Mouse (Mus musculus) WW6 (cell line): Measurements from ENCODE around the gene Tgtp2.
"Not testable (repeated sequence)": the region's sequence is repeated elsewhere in the genome, so short reads cannot be mapped to it uniquely, and the experiment has no call there.

Source experiments
- DNase-seq: peaks from one replicate; pipeline ENCODE4 v3.0.0-alpha.2; 2013; ENCODE audit warnings: low read depth, low spot score

Tgtp2 gene

GRCm38 (mm10) chr11:49084875-49085274 lies 20.9 kb upstream of the Tgtp2 start:
- no peak for DNase-seq

DNA sequence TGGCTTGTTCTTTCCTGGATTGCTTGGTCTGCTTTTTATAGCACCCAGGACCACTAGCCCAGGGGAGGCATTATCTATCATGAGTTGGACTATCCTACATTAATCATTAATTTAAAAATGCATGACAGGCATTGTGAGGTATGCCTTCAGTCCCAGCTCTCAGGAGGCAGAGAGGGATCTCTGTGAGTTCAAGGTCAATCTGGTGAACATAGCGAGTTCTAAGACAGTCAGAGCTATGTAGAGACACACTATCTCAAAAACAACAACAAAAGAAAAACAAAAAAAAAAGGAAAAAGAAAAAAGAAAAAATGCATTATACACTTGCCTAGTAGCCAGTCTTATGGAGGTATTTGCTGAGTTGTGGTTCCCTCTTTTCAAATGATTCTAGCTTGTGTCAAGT lies 20.4 kb upstream of the Tgtp2 start:
- DNase-seq = no peak

- DNase-seq = no peak
Measured at GRCm38 (mm10) chr11:49083808-49084207, 19.8 kb upstream of the Tgtp2 start.

DNA sequence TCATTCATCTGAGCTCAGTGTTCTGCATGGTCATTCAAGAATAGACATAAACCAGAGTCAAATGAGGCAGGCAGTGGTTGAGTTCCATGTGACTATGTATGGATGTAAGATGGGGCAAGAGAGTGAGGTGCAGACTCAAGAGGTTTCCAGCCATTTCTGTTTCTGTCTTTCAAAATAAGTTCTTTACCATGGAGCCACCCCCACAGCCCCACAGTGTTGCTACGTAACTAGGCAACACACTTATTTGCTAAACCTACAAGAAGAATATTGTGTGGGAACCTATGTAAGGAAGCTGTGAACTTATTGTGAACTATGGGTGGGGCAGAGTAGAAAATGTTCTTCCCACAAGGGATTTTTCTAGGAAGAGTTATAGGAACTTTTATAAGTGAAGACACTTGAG lies 19.1 kb upstream of the Tgtp2 start:
- DNase-seq = no peak

DNA sequence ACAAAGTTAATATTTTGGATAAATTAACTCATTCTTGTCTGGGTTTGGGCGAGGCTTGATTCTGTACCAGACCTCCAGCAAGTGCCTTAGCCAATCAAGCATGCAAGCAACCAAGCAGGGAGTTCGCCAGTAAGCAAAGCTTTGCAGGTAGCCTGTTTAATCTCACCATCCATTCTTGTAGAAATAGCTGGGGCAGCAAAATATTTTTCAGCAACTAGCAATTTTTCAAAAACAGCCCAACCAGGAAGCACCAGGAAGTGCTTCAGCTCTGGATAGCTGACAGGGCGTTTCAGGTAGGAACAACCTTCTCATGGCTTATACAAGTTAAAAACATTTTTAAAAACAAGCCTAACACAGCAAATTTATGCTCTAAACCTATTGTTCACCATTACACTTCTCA lies 17.9 kb upstream of the Tgtp2 start:
- no peak for DNase-seq

DNA sequence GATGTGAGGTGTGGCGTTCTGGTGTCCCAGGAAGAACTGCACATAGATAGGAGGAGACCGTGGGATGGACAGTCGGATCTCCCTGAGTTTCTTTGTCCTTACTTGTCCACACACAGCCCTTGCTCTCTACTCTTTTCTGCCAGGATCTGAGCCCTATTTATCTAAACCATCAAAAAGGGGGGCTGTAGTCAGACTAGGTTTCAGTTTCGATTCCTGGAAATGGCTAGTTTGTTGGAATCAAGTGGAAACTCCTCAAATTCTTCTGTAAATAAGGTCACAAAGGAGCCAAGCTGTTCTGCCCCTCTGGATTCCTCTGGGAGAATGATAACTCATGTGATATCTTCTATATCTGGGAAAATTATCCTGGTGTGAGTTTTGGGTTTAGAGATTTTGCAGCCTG lies 17.4 kb upstream of the Tgtp2 start:
- no peak for DNase-seq

DNA sequence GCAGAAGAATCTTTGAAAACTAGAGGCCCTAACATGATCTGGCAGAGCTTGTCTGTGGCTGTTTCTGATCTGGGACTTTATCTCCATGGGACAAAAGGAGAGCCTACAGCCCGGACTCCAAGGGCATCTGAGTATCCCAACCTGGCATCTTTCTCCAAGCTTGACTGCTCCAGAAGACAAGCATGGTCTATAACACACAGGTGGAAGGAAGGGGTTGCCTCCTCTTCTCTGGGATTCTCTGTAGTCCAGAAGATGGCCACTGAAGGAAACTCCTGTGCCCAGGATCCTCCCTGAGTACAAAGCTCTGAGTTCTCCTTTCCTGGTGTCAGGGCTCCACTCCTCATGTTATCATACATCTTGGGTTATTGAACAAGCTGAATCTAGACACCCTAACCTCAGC lies 16.6 kb upstream of the Tgtp2 start:
- no peak for DNase-seq

- no peak for DNase-seq
Measured at GRCm38 (mm10) chr11:49078719-49079118, 14.7 kb upstream of the Tgtp2 start.

- no peak for DNase-seq
Measured at GRCm38 (mm10) chr11:49077012-49077411, 13.0 kb upstream of the Tgtp2 start.

DNA sequence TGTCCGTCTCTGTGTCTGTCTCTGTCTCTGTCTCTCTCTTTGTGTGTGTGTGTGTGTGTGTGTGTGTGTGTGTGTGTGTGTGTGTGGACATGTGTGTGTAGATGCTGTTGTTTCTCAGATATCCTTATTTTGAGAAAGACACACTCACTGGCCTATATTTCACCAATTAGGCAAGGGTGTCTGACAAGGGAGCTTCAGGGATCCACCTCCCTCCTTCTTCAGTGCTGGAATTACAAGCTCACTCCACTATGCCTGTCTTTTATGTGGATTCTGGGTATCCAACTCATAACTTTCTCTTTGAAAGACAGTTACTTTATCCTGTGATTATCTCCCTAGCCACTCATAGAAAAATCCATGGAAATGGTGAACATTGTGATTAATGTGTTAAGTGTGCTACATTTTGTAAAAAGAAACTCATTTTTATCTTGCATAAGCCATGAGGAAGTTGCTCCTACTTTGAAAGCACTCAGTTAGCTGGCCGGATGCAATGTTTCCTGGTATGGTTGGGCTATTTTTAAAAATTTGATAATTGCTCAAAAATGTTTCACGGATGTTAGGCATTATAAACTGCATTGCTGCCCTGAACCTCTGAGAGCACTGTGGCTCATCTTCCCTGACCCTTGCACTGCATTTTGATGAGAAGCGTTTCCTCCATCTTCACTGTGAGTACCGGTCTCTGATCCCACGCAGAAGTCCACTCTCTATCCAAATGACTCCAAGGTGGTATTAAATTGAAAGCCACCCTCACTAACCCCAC lies 12.2 kb upstream of the Tgtp2 start, which contains the start of gene Ifi47:
Ifi47 (plus strand) TSS at position 587 of the 757 bp plus-strand sequence.
- DNase-seq = not testable (repeated sequence)

GRCm38 (mm10) chr11:49068358-49068757 lies 4.4 kb upstream of the Tgtp2 start:
- no peak for DNase-seq

DNA sequence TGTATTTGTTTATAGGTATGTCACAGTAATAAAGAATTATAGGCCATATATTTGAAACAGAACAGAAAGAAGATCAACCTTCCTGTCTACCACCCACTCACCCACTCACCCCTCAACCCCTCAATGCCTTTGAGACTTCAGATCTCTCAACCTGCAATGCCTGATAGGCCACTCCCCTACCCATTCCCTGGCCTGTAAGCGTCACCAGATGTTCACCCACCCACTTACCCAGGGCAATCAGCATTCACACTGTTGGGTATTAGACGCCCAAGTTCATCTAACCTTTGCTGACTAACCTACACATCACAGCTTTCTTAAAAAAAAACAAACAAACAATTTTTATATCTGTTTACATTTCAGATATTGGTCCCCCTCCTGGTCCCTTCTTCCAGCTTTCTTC lies 2.1 kb downstream of the Tgtp2 start:
- DNase-seq = not testable (repeated sequence)

GRCm38 (mm10) chr11:49060061-49060460 lies 3.9 kb downstream of the Tgtp2 start:
- not testable (repeated sequence) for DNase-seq

DNA sequence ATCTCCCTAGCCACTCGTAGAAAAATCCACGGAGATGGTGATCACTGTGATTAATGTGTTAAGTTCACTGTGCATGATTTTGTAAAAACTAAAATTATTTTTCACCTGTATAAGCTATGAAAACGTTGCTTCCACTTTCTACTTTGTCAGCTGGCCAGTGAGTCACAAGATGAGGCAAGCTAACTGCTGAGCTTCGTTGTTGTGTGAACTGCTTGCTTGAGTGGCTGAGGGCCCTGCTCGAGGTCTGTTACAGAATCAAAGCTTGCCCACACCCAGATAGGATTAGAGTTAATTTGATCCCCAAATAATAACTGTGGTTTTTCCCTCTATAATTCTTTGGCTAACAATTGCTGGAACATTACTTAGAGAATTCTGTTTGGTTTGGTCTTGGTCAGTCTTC lies 12.1 kb downstream of the Tgtp2 start:
- DNase-seq = not testable (repeated sequence)

- DNase-seq = not testable (repeated sequence)
Measured at GRCm38 (mm10) chr11:49051093-49051891, 12.7 kb downstream of the Tgtp2 start, which contains the start of gene 9930111J21Rik2. Gene 9930111J21Rik2, minus strand, starts transcription at chr11:49051242.

GRCm38 (mm10) chr11:49050064-49050463 lies 13.9 kb downstream of the Tgtp2 start:
- not testable (repeated sequence) for DNase-seq

- DNase-seq = not testable (repeated sequence)
Measured at GRCm38 (mm10) chr11:49012074-49012473, 51.9 kb downstream of the Tgtp2 start.
